Mouse (Mus musculus): ENCODE measurements around the gene Drg2.
A peak's percentile ranks its signal among the peaks of the same experiment; 100 is the strongest.
"Not testable (repeated sequence)": the region's sequence is repeated elsewhere in the genome, so short reads cannot be mapped to it uniquely, and the experiment has no call there.

Gene Drg2

DNA sequence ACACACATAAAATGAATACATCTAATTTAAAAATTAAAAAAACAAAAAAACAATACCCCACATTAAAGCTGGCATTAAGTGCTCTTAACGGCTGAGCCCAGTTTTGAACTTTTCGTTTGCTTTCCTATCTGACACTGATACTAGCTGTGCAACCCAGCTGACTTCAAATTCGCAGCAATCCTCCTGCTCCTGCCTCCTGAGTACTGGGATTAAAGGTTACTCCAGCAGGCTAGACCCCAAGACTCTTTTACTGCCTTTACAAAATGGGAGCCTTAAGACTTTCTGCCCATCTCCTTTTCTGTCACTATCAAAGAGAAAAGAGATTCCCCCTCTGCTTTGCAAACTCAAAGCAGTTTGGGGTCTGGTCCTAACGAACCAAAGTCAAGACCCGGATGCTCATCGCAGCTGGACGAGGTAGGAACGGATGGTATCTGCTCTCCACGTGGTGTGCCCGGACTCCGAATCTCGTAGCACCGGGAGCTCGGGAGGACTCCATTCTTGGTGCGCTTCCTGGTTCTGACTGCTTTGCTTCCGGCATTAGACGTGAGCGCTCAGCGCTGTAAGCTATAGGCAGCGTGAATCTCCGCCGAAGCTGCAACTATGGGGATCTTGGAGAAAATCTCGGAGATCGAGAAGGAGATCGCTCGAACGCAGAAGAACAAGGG lies at the start of gene Drg2:
Gene Drg2 (plus strand): TSS at position 512 of the 665 bp plus-strand sequence.
- DNase-seq (ENCODE audit: low spot score in 2 of 2), result peak; percentile 55 to 91

DNA sequence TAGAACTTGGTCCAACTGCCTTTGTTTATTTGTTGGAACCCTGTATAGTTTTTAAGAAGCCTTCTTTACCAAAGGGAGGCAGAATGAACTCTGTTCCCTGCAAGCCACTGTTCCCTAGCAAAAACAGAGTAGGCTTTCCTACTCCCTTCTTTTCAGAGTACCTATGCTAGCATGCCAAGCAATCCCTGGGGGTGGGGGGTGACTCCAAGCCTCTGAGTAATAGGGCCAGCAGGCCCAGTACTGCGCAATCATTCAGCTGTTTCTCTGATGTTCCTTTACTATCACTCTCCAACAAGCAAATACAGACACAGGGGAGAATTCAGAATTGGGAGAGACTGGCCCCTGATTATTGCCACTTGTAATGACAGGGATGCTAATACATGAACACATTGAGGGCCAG lies 47.8 kb upstream of the Drg2 start:
- no peak for DNase-seq (ENCODE audit: low spot score in 2 of 2)

DNA sequence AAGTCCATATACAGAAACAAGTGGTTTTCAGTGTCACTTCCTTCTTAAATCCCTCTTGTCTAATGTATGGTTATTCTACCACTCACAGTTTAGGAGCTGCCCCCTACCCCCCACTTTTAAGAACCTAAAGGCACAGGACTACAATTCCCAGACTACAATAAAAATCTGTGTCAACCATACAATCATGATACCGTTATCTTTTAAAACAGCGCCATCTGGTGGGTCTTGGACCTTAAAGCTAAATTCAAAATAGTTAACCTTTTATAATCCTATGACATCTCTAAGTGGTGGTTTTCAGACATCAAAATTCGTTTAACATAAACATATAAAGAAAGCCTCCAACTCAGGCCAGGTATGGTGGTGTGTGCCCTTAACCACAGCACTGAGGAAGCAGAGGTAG lies 42.2 kb upstream of the Drg2 start:
- peak in 1 of 2 experiments; percentile 76 for DNase-seq (ENCODE audit: low spot score in 2 of 2)

GRCm38 (mm10) chr11:60412921-60413320 lies 41.5 kb upstream of the Drg2 start:
- no peak for DNase-seq (ENCODE audit: low spot score in 2 of 2)

GRCm38 (mm10) chr11:60416590-60416962 lies 37.8 kb upstream of the Drg2 start:
- DNase-seq (ENCODE audit: low spot score in 2 of 2), result no peak

GRCm38 (mm10) chr11:60416963-60417716 lies 37.3 kb upstream of the Drg2 start, which contains the start of gene Gid4:
Gid4 (plus strand) TSS chr11:60417145.
- peak; percentile 97 to 99 for DNase-seq (ENCODE audit: low spot score in 2 of 2)

DNA sequence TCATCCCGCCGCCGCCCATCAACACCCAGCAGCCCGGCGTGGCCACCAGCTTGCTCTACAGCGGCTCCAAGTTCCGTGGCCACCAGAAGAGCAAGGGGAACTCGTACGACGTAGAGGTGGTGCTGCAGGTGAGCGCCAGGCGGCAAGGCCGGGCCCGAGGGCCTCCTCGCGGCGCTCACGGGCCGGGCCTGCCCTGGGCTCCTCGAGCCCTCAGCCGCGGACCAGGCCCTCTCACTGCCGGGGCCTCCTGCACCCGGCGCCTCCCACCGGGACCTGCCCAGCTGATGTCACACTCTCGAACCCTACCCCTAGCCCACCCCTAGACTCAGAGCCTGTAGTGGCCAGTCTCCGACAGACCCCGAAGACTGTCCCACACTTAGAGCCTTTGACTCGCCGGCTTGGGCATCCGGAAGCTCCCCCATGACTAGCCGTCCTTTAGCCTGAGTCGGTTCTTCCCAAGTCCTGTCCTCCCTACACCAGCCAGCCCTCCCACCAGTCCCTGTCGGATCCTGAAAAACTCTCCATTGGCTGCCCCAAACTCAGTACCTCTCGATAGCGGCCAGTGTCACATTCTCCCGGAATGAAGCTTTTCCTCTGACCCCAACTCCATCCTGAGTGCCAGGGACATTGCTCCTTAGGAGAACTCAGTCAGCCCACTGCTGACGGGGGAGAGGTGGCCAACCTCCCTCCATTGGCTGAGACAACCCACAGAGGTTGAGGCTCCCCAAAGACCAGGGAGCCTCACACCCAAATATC lies 36.5 kb upstream of the Drg2 start, which contains the start of gene Atpaf2:
Gene Atpaf2 (minus strand): TSS at position 741 of the 756 bp plus-strand sequence.
- peak in 1 of 2 experiments; percentile 12 for DNase-seq (ENCODE audit: low spot score in 2 of 2)

- DNase-seq (ENCODE audit: low spot score in 2 of 2), result no peak
Measured at GRCm38 (mm10) chr11:60418473-60418803, 36.0 kb upstream of the Drg2 start.

DNA sequence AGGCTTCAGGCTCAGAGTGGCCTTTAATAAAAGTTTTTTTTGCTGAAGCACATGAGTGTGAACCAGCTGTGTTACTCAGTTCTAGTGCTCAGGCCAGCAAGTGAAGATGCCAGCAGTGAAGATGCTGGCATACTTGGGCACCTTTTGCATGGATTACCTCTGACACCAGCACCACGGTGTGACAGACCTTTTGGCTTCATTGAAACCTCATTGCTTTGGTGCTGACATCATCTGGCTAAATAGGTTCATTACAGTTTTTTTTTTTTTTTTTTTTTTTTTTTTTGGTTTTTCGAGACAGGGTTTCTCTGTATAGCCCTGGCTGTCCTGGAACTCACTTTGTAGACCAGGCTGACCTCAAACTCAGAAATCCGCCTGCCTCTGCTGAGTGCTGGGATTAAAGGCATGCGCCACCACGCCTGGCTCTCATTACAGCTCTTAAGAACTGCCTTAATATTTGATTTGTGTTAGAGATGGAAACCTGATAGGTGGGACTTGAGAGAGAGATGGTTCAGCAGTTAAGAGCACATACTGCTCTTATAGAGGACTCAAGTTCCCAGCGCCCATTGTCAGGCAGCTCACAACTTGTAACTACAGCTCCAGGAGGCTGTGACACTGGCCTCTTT lies 32.2 kb upstream of the Drg2 start:
- no peak for DNase-seq (ENCODE audit: low spot score in 2 of 2)

DNA sequence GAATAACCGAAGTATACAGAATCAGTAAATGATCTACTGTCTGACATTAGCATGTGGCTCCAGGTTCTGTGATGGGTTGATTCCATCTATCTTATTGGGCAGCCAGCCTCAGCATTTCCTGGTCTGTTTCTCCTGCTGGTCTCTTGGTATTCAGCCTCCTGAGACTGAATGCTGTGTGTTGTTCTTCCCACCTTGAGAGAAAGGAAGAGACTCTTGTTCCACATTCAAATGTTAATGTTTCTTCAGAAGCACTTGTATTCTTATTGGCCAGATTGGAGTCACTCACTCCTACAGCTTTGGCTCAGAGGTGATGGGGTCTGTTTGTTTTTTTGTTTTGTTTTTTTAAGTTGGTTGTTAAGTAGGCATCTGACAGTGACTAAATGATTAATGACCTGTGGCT lies 31.4 kb upstream of the Drg2 start:
- no peak for DNase-seq (ENCODE audit: low spot score in 2 of 2)

DNA sequence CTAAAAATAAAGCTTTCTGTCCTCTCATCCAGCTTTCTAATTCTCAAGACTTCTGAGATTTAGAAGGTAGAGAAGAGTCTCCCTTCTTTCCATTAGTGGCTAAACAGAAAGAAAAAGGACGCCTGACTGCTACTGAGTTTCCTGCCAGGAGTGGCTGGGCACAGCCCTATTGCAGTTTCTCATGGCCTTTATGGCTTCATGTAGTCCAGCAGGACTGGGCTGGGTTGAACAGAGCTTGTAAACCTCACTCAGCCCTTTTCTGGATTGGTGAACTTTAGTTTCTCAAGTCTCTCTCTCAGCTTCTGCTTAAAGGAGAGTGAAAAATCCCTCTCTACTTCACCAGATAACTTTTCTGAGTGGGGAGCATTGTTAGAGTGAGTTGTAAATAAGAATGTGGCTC lies 28.0 kb upstream of the Drg2 start:
- DNase-seq (ENCODE audit: low spot score in 2 of 2), result no peak

DNA sequence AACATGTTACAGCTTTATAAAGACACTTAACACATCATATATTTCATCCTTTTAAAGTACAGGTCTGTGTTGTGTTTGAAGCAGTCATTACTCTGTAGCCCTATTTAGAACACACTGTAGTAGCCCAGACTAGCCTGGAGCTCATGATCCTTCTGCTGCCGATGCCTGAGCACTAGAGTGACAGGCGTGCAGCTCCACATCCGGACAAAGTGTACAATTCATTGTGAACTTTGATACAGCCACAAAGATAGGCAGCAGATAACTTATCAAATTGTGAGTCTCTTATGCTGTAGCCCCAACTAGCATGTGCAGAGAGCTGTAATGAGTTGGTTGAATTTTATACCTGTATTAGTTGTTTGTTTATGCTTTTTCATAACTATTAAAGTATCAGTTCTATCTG lies 26.8 kb upstream of the Drg2 start:
- no peak for DNase-seq (ENCODE audit: low spot score in 2 of 2)

DNA sequence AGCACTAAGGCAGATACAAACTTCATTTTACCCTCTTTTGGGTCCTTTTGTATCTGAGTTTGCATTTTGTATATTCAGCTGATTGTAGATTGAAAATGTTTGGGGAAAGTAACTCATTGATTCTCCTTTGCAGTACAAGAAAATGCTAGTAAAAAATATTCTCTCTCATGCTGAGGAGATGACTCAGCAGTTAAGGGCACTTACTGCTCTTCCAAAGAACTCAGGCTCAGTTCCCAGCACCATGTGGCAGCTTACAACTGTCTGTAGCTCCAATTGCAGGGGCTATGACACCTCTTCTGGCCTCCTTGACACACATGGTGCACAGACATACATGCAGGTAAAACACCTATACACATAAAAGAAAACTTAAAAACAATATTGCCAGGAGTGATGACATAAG lies 20.9 kb upstream of the Drg2 start:
- DNase-seq (ENCODE audit: low spot score in 2 of 2), result no peak

DNA sequence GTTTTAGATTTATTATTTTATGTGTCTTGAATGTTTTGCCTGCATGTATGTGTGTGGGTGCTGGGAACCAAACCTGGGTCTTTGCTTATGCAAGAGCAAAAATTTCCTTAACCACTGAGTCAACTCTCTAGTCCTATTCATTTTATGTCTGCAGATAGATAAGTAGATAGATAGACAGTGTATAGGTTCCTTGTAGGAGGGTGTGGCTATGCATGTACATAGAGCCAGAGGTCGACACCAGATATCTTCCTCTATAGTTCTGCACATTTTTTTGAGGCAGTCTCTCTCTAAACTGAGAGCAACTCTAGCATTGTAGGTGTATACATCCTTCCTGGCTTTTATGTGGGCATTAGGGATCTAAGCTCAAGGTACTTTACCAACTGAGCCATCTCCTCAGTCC lies 19.3 kb upstream of the Drg2 start:
- no peak for DNase-seq (ENCODE audit: low spot score in 2 of 2)

GRCm38 (mm10) chr11:60436618-60437017 lies 17.8 kb upstream of the Drg2 start:
- no peak for DNase-seq (ENCODE audit: low spot score in 2 of 2)

DNA sequence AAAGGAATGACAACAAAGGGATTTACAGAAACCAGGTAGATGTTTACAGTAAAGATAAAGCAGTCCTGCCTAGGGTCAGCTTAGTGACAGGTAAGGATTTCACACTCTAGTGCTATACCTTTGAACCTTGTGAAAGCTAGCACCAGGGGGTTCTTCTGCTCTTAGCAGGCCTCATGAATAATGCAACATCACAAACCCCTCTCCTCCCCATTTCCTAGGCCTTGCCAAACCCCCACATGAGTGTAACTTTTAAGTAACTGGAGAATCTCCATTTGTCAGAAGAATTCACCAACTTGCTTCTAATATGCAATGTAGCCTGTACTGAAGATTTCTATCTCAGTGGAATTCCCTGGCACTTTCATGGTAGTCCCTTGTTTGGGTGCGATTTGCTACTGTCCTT lies 14.8 kb upstream of the Drg2 start:
- DNase-seq (ENCODE audit: low spot score in 2 of 2), result not testable (repeated sequence)

GRCm38 (mm10) chr11:60440176-60440575 lies 14.2 kb upstream of the Drg2 start:
- no peak for DNase-seq (ENCODE audit: low spot score in 2 of 2)

DNA sequence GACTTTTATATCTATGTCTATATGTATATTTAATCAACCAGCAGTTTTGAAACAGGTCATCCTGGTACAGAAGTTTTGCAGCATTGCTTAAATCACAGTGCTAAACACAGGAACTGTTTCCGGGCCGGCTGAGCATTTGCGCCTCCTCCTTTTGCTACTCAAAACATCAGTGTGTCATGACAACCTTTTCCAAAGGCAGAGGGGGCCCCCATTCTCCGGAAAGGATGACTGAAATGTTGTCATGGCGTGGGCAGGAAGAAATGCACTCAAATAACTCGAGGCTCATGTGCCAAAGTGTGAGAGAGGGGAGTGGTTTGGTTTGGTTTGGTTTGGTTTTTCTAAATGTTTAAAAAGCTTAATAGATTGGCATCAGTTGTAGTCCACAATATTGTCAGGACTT lies 11.5 kb upstream of the Drg2 start:
- peak in 1 of 2 experiments; percentile 22 for DNase-seq (ENCODE audit: low spot score in 2 of 2)

DNA sequence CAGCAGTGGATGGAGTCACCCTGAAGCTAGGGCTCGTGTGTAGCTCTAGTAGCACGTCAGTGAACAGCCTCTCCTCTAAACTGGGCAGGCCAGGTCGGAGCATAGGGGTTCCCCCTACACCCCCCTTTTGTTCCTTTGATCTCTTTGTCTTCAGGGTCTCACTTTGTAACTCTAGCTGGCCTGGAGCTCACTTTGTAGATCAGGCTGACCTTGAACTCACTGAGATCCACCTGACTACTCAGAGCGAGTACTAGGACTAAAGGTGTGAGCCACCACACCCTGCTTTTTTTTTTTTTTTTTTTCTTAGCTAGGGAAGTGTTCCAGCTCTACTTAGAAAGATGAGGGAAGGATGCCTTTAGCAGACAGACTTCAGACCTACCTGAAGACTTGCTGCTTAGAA lies 10.4 kb upstream of the Drg2 start:
- no peak for DNase-seq (ENCODE audit: low spot score in 2 of 2)

- DNase-seq (ENCODE audit: low spot score in 2 of 2), result no peak
Measured at GRCm38 (mm10) chr11:60454745-60455087, 325 bp downstream of the Drg2 start.

- no peak for DNase-seq (ENCODE audit: low spot score in 2 of 2)
Measured at GRCm38 (mm10) chr11:60457973-60458372, 3.6 kb downstream of the Drg2 start.

DNA sequence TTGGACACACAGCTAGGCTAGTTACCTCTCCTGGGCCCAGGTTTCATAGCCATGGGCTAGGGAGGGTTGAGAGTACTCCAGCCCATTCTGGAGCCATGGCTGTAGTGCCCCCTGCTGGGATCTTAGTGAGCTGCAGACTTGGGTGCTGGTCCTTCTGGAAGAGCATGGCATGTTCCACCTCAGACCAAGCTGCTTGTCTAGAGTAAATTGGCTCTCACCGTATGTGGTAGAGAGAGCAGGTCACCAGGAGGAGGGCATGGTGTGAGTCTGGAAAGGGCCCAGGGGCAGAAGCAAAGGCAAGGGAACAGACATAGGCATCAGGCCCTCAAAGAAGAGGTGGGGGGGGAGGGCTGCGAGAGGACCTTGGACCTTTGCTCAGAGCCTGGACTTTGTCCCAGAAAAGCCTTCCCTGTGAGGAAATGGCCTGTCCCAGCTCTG lies 11.6 kb downstream of the Drg2 start:
- DNase-seq (ENCODE audit: low spot score in 2 of 2), result peak in 1 of 2 experiments; percentile 20
